Mouse (Mus musculus): Measurements from ENCODE around the gene Myocos.
"Not testable (repeated sequence)": the region's sequence is repeated elsewhere in the genome, so short reads cannot be mapped to it uniquely, and the experiment has no call there.

Myocos gene

DNA sequence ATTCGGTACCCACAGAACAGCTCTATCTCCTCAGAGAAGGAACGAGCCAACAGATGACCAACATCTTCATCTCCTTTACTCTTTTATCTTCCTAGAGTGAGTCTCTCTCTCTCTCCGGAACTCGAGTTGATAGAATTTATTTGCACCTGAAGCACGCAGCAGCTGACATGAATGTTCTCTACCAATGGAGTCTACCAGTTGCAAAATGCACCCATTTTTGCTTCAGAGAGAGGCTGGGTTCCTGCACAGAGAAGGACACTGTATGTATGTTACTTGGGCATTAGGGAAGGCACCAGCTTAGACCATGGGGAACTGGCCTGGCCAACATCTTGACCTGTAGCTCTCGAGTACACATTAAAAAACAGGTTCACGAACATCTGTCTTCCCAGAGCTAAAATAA is at the start of gene Myocos:
Gene Myocos, minus strand, starts transcription at position 101 of the 400 bp plus-strand sequence.
- DNase-seq (ENCODE audit: low spot score in 2 of 2): no peak

DNA sequence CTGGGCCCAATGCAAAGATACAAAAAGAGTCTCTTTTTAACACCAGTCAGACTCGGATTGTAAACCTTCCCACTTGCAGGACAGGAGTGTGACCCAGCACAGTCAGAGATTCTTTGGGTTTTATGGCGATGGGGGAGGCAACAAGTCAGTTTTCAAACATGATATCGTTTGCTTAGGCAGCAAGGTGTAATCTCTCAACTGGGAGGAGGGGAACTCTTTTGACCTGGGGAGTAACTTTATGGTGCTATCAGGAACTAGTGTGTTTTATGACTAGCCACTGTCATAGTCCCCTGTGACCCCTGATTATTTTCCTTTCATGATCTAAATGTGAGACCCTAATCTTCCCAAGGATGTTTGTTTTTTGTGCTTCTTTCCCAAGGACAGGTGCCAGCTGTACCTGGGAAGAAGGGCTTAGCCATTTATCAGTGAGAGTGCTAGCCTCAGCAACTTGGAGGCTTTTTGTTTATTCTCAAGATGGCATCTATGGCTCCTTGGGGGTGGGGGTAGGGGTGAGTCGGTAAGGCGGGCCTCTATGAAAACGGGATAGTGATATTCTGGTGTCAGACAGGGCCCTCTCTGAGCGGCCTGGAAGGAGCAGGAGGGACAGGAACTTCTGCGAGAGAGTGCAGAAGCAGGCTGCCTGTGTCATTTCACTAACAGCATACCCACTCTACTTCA is 42.5 kb upstream of the Myocos start:
- DNase-seq (ENCODE audit: low spot score in 2 of 2): no peak

DNA sequence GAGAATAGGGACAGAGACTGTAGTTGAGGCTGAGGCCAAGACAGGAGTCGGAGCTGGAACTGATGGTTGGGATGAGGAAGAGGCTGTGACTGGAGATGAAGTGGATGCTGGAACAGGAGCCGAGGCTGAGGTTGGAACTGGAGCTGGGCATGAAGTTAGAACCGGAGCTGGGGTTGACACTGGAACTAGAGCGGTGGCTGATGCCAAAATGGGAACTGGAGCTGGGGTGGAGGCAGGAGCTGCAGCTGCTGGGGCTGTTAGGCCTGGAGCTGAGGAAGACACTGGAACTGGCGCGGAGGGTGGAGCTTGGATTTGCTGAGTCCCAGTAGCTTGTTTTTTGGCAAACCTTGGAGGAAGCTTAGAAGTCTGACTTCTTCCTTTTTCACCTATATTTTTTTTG is 39.8 kb upstream of the Myocos start:
- DNase-seq (ENCODE audit: low spot score in 2 of 2): no peak

DNA sequence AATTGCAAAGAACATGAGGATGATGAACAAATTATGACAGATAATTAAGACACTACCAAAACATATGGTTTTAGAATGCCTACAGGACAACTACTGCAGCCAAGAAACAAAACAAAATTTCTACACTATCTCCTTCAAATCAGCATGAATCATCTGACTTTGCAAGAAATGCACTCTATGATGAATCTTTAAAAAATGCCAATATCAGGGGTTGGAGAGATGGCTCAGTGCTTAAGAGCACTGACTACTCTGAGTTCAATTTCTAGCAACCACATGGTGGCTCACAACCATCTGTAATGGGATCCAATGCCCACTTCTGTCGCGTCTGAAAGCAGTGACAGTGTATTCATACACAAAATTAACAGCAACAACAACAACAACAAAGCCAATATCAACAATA is 35.7 kb upstream of the Myocos start:
- DNase-seq (ENCODE audit: low spot score in 2 of 2): no peak

DNA sequence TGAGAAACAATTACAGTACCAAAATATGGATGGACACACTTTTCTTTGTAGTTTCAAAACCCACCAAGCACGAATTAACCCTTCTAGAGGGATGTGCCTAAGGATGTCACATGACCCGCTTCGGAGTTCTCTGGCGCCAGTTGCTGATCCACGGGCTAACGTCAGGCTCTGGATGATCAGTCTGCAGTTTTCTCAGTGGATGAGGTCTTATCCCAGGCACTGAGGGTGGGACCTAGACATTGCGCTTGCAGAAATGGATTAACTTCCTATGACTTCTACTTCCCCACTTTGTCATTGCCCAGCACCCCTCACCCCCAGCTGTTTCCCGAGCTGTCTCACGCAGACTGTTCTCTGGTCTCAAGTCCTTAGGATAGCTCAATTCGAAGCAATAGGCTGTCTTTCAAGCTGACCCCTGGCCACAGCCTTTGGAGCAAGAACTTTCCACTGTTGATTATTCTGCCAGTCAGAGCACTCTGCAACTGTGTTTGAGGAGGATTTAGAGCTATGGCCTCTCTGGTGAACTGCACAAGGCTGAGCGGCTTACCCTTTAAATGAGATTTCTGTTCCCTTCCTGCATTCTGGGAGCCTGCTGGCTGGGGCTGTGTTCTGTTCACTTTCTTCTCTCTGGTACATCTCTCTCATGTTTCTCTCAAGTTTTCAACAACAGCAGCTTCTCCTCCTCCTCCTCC is 7.6 kb upstream of the Myocos start:
- DNase-seq (ENCODE audit: low spot score in 2 of 2): no peak

DNA sequence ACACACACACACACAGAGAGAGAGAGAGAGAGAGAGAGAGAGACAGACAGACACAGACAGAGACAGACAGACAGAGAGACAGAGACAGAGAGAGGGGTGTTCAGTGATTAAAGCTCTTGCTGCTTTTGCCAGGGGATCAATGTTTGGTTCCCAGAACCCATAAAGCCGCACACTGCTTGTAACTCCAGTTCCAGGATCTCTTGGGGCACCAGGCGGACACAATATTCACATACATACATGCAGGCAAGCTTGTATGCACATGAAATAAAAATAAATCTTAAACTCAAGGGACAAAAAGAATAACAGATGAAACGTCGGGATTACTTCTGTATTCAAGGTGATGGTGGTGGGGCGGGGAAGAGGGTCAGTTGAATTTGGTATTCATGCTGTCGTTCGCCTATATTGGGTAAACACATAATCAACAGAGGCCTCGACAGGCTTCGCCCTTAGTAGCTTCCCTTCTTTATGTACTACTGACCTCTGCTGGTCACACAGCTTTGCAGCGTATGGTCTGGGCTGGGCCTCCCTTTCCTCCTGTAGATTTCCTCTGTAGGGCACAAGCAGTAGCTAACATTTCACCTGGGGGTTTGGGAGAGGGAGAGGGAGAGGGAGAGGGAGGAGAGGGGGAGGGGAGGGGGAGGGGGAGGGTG is 6.9 kb upstream of the Myocos start:
- DNase-seq (ENCODE audit: low spot score in 2 of 2): peak; percentile 46 to 80

DNA sequence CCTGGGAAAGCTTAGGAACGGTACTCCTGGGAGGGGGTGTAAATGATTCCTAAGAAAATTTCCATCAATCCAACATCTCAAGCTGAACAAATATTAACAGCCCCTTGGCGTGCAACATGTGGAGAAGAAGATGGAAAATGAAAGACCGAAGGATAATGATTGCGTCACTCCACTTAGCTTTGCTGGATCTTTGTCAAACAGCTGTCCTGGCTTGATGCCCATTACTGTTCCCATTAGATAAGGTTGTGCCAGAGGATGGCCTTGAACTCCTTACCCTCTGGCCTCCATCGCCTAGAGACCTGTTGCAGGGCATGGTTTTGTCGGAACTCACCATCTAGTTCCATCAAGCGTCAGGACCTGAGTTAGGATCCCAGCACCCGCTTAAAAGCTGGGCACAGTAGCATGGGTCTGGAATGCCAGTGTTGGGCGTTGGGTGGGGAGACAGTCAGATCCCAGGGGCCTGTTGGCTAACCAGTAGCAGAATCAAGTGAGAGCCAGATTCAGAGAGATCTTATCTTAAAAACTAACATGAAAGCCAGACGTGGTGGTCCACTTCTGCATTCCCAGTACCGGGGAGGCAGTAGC is 2.3 kb upstream of the Myocos start:
- DNase-seq (ENCODE audit: low spot score in 2 of 2): no peak

DNA sequence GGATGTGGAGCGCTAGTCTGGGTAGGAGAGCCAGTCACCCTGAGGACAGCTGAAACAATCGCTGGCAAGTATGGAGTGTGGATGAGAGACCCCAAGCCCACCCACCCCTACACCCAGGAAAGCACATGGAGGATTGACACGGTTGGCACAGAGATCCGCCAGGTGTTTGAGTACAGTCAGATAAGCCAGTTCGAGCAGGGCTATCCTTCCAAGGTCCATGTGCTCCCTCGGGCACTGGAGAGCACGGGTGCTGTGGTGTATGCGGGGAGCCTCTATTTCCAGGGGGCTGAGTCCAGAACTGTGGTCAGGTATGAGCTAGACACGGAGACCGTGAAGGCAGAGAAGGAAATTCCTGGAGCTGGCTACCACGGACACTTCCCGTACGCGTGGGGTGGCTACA is 9.6 kb downstream of the Myocos start:
- DNase-seq (ENCODE audit: low spot score in 2 of 2): no peak

DNA sequence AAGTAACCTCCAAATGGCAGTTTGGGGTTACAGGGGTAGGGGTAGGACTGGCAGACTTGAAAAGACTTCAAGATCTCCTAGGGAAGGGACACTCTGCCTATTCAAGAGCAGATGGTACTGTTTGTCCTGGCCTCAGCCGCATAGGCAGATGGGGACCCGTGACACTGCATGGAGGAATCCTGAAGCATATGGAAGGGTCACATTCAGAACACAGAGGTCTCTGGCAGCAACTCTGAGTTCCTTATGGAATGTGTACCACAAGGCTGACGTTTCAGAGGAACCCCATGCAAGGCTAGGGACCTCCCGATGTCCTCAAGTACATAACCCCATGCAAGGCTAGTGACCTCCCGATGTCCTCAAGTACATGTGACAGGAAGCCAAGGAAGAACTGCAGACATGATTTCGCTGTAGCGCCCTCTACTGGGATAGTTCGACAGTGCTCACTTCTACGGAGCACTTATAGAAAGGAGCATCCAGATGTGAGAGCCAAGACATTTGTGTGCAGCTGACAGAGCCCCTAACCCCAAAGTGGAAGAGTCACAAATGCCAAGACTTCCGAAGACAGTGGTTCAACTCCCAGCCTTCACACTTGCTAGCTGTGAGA is 11.8 kb downstream of the Myocos start:
- DNase-seq (ENCODE audit: low spot score in 2 of 2): no peak

DNA sequence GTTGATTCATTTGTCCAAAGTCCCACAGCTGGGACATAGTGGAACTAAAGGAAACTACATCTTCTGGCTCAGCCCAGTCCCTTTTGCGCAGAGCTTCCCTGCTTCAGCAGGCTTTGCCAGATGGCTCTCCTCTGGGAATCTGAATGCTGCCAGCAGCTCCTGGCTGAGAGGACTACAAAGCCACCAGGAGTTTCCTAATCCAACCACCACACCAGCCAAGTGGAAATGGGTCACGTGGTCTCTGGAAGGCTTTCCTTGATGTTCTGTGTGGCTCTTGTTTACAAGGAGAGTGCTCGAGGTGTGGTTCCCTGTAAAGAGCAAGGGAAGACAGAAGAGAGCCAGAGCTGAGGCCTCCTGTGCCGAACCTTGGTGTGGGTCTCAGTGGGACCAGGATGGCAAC is 14.3 kb downstream of the Myocos start:
- peak in 1 of 2 experiments; percentile 59 for DNase-seq (ENCODE audit: low spot score in 2 of 2)

DNA sequence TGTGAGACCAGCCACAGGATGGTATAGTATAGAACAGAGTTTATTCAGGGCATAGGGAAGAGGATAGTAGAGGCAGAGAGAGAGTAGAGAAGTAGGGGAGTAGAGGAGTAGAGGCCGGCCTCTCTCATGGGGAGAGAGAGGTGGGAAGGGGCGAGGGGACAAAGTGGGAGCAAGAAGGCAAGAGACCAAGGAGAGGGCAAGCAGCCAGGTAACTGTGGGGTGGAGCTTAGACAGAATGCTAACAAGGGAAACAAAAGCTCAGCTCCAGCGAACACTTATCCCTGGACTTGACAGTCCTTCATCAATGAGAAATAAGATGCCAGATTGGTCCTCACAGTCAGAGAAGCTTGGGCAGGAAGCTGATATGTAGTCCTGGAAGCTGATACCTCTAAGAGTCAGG is 15.4 kb downstream of the Myocos start:
- DNase-seq (ENCODE audit: low spot score in 2 of 2): no peak

DNA sequence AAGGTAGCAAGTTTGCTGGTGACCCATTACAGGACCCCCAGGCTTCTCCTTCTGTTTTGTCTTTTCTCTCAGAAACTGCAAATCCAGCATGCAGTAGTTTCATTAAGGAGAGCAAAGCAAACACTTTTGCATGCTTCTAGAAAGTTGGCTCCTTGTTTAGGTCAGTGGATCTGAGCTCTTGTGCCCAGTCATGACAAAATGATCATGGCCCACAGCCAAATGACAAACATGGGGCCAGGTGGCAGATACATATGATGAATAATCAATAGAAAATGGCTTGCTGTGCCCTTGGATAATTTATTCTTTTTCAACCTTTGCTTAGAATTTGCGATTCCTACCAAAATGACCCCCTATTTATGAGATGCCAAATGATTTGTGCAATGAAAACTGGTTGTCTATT is 18.2 kb downstream of the Myocos start:
- no peak for DNase-seq (ENCODE audit: low spot score in 2 of 2)

DNA sequence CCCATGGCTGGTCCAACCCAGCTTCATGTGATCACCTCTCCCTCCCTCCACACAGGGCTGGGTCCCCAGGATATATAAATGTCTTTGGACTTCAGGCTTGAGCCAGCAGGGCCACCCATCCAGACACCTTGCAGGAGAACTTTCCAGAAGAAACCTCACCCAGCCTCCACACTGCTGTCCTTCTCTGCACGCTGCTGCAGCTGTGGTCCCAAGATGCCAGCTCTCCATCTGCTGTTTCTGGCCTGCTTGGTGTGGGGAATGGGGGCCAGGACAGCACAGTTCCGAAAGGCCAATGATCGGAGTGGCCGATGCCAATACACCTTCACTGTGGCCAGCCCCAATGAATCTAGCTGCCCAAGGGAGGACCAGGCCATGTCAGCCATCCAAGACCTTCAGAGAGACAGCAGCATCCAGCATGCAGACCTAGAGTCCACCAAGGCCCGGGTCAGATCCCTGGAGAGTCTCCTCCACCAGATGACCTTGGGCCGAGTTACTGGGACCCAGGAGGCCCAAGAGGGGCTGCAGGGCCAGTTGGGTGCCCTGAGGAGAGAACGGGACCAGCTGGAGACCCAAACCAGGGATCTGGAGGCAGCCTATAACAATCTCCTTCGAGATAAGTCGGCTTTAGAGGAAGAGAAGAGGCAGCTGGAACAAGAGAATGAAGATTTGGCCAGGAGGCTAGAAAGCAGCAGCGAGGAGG is 18.8 kb downstream of the Myocos start, which contains the start of gene Myoc:
Gene Myoc, plus strand, starts transcription at position 105 of the 700 bp plus-strand sequence.
- DNase-seq (ENCODE audit: low spot score in 2 of 2): no peak

DNA sequence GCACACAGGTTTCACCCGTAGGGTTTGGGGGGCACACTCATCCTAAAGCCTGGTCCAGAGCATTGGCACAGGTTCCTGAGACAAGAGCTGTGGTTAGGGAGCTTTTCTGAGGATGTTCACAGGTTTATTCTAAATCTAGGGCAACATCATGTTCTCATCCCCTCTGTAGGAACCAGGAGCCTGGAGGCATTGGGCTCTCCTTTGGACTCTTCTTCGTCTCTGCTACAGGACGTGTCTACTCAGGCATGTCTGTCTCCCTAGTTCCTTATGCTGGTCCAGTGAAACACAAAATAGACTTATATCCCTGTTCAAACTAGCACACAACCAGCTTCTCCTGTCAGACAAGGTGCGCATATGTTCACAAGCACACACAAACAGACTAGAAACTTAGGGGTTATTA is 19.5 kb downstream of the Myocos start:
- no peak for DNase-seq (ENCODE audit: low spot score in 2 of 2)

DNA sequence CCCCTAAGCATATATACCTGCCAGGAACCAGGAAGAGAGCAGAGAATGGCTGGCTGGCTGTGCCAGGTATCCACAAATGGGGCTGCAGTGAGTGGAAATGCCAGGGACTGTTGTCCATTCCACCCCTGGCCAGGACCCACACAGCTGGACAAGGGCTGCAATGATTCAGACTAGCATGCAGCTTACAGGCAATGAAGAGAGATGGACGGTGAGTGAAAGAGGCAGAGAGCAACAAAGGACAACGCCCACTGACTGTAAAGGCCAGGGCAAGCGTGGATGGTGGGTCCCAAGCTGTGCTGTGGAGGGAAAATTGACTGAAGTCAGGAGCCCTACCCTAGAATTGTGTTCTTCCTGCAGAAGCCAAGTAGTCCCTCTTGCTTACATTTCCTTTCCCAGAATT is 21.5 kb downstream of the Myocos start:
- no peak for DNase-seq (ENCODE audit: low spot score in 2 of 2)

DNA sequence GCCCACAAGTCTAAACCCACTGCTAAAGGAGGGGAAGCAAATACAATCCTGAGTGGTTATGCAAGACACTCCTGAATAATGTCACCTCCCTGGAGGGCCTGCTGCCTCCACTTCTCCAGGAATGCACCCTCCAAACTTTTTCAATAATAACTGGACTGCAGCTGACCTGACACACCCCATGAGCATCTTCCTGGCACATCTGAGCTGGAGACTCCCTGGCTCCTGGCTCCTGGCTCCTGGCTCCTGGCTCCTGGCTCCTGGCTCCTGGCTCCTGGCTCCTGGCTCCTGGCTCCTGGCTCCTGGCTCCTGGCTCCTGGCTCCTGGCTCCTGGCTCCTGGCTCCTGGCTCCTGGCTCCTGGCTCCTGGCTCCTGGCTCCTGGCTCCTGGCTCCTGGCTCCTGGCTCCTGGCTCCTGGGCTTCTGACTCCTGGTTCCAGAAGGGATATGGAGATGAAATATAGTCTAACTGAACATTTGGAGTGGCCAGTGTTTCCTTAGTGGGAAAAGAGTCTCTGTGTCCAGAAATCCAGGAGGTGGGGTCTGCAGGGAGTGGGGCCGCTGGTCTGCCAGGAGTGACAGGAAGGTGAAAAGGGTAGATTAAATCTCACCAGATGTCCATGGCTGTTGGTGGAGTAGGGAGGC is 22.6 kb downstream of the Myocos start:
- DNase-seq (ENCODE audit: low spot score in 2 of 2): not testable (repeated sequence)

DNA sequence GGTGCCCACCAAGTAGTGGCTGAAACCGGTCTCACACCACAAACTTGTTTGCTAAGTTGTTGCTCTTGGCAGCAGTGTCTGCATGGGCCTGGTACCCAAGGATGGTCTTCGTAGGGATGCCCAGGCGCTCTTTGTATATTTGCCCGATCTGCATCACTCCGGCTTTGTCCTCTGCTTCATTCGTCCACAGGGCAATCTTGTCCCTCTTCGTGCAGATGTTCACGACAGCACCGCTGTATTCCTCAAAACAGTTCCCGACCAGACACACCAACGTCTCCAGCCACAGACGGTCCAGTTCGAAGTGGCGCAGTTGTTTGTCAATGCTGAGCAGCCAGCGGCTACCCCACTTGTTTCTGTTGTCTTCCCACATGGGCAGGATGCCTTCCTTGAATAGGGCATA is 29.7 kb downstream of the Myocos start:
- not testable (repeated sequence) for DNase-seq (ENCODE audit: low spot score in 2 of 2)

DNA sequence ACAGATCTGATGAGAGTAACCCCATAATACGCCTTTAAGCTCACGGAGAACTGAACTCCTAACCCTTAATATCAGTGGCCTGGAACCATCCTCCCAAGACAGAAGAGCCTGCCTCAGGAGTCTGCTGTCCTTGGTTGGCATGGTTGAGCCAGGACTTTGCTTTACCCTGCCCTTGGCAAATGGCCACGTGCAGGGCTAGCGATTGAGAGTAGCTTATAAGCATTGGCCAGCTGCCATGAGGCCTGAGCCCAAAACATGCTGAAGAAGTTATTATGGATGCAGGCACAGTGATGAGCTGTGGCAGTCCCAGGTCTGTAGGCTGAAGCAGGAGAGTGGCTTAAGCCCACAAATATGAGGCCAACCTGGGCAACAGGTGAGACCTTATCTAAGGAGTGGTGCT is 30.2 kb downstream of the Myocos start:
- not testable (repeated sequence) for DNase-seq (ENCODE audit: low spot score in 2 of 2)

DNA sequence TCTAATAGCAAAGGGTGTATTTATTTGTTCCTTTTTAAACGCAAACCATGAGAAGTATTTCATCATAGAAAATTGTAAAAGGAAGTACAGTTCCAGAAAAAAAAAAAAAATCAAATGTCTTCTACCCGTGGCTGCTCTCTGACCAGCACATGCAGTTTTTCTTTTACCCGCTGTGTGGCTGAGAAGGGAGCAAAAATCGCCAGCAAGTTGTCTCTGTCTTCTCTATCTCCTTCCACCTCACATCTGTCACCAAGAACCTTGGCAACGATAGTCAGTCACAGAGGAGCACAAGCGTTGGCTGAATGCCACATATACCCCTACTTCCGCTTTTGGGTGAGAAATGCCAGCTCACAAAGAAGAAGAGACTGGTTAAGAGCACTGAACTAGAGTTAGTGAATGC is 32.8 kb downstream of the Myocos start:
- DNase-seq (ENCODE audit: low spot score in 2 of 2): no peak

DNA sequence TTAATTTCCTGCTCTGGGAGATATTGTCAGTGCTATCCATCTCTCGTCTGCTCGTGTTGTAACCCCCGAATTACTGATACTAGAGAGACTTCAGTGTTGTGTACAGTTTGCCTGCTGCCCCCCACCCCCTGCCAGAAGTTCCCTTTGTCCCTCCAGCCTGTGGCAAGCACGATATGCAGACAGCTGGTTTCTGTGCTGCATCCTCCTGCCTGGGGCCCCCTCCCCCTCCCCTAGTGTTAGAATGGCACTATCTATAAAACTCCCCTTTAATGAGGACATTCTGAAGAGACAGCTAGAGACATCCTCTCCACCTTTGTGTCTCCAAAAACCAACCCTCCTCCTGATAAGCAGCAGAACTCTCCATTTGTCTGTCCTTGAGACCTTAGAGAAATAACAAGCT is 34.1 kb downstream of the Myocos start:
- no peak for DNase-seq (ENCODE audit: low spot score in 2 of 2)

DNA sequence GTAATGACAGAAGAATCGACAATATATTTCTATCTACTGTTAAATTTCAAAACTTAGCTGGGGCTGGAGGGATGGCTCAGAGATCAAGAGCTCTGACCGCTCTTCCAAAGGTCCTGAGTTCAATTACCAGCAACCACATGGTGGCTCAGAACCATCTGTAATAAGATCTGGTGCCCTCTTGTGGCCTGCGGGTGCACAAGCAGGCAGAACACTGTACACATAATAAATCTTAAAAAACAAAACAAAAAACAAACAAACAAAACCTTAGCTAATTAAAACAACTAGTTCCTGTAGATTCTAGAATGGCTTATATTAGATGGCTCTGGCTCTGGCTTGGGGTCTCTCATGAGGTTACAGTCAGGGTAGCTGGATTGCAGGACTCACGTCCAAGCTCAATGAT is 37.5 kb downstream of the Myocos start:
- no peak for DNase-seq (ENCODE audit: low spot score in 2 of 2)

All from cerebellum, postnatal 4 days (tissue).